Mouse (Mus musculus): ENCODE data around the gene Shisa4. TPM values are rescaled to one million over a fixed set of nuclear protein-coding genes. Genes with fewer than 3 reads are reported as not detected.
"Not testable (repeated sequence)": the region's sequence is repeated elsewhere in the genome, so short reads cannot be mapped to it uniquely, and the experiment has no call there.

Shisa4 gene
- polyA plus RNA-seq, 1 experiment, result not detected

GRCm38 (mm10) chr1:135385161-135385560 is 10.1 kb upstream of the Shisa4 start:
- Histone ChIP-seq H3K27ac (ENCODE audit: insufficient read depth, low read depth, low read length) (no peak overlapping the region), H3K4me1 (ENCODE audit: control insufficient read depth, insufficient read depth, low read length) (peaks cover 7% of the 10 kb centered on the region), H3K4me3 (ENCODE audit: insufficient read depth, low read depth, low read length) (no peak overlapping the region)
- no peak for TF ChIP-seq POLR2A (IDR thresholded peaks at IDR 0.05; ENCODE audit: insufficient read depth, low read depth, low read length)
- no peak for TF ChIP-seq CTCF (IDR thresholded peaks at IDR 0.05; ENCODE audit: insufficient read depth, low read depth, low read length)
- WGBS, result 65% methylated on average over 9 of the region's 9 CpGs

GRCm38 (mm10) chr1:135384171-135384570 is 9.1 kb upstream of the Shisa4 start:
- Histone ChIP-seq H3K4me1 (ENCODE audit: control insufficient read depth, insufficient read depth, low read length) (peaks cover 12% of the 10 kb centered on the region), H3K4me3 (ENCODE audit: insufficient read depth, low read depth, low read length) (no peak overlapping the region), H3K27ac (ENCODE audit: insufficient read depth, low read depth, low read length) (no peak overlapping the region)
- WGBS, result 93% methylated on average over 5 of the region's 5 CpGs
- TF ChIP-seq POLR2A (IDR thresholded peaks at IDR 0.05; ENCODE audit: insufficient read depth, low read depth, low read length) (no peak), CTCF (IDR thresholded peaks at IDR 0.05; ENCODE audit: insufficient read depth, low read depth, low read length) (no peak)

GRCm38 (mm10) chr1:135381560-135381959 is 6.5 kb upstream of the Shisa4 start:
- 71% methylated on average over 6 of the region's 6 CpGs for WGBS
- not testable (repeated sequence) for H3K27ac ChIP-seq (ENCODE audit: insufficient read depth, low read depth, low read length); H3K4me3 ChIP-seq (ENCODE audit: insufficient read depth, low read depth, low read length)
- H3K4me1 ChIP-seq (ENCODE audit: control insufficient read depth, insufficient read depth, low read length), result peaks cover 26% of the 10 kb centered on the region

- 28% methylated on average over 15 of the region's 15 CpGs for WGBS
- TF ChIP-seq CTCF (IDR thresholded peaks at IDR 0.05; ENCODE audit: insufficient read depth, low read depth, low read length) (no peak), POLR2A (IDR thresholded peaks at IDR 0.05; ENCODE audit: insufficient read depth, low read depth, low read length) (no peak)
- Histone ChIP-seq H3K4me1 (ENCODE audit: control insufficient read depth, insufficient read depth, low read length) (peaks cover 28% of the 10 kb centered on the region), H3K27ac (ENCODE audit: insufficient read depth, low read depth, low read length) (peak overlapping the region; percentile 89), H3K4me3 (ENCODE audit: insufficient read depth, low read depth, low read length) (no peak overlapping the region)
Measured at GRCm38 (mm10) chr1:135380071-135380991, 5.3 kb upstream of the Shisa4 start.

- 72% methylated on average over 2 of the region's 2 CpGs for WGBS
- Histone ChIP-seq H3K4me1 (ENCODE audit: control insufficient read depth, insufficient read depth, low read length) (peaks cover 36% of the 10 kb centered on the region), H3K27ac (ENCODE audit: insufficient read depth, low read depth, low read length) (peak overlapping the region; percentile 15), H3K4me3 (ENCODE audit: insufficient read depth, low read depth, low read length) (no peak overlapping the region)
- TF ChIP-seq POLR2A (IDR thresholded peaks at IDR 0.05; ENCODE audit: insufficient read depth, low read depth, low read length), result no peak
- no peak for TF ChIP-seq CTCF (IDR thresholded peaks at IDR 0.05; ENCODE audit: insufficient read depth, low read depth, low read length)
Measured at GRCm38 (mm10) chr1:135379048-135379447, 4.0 kb upstream of the Shisa4 start.

- TF ChIP-seq POLR2A (IDR thresholded peaks at IDR 0.05; ENCODE audit: insufficient read depth, low read depth, low read length) (no peak), CTCF (IDR thresholded peaks at IDR 0.05; ENCODE audit: insufficient read depth, low read depth, low read length) (no peak)
- H3K27ac ChIP-seq (ENCODE audit: insufficient read depth, low read depth, low read length), result peak overlapping the region; percentile 54
- WGBS, result 41% methylated on average over 9 of the region's 9 CpGs
- no peak overlapping the region for H3K4me3 ChIP-seq (ENCODE audit: insufficient read depth, low read depth, low read length)
- H3K4me1 ChIP-seq (ENCODE audit: control insufficient read depth, insufficient read depth, low read length), result peaks cover 37% of the 10 kb centered on the region
Measured at GRCm38 (mm10) chr1:135378576-135378975, 3.5 kb upstream of the Shisa4 start.

- TF ChIP-seq POLR2A (IDR thresholded peaks at IDR 0.05; ENCODE audit: insufficient read depth, low read depth, low read length) (no peak), CTCF (IDR thresholded peaks at IDR 0.05; ENCODE audit: insufficient read depth, low read depth, low read length) (no peak)
- 4% methylated on average over 19 of the region's 19 CpGs for WGBS
- Histone ChIP-seq H3K27ac (ENCODE audit: insufficient read depth, low read depth, low read length) (peak overlapping the region; percentile 90), H3K4me3 (ENCODE audit: insufficient read depth, low read depth, low read length) (peak overlapping the region; percentile 78), H3K4me1 (ENCODE audit: control insufficient read depth, insufficient read depth, low read length) (peaks cover 45% of the 10 kb centered on the region)
Measured at GRCm38 (mm10) chr1:135374175-135374867, 716 bp downstream of the Shisa4 start.

GRCm38 (mm10) chr1:135373171-135373677 is 1.8 kb downstream of the Shisa4 start:
- WGBS, result 55% methylated on average over 4 of the region's 4 CpGs
- Histone ChIP-seq H3K4me3 (ENCODE audit: insufficient read depth, low read depth, low read length) (peak overlapping the region; percentile 33), H3K27ac (ENCODE audit: insufficient read depth, low read depth, low read length) (no peak overlapping the region), H3K4me1 (ENCODE audit: control insufficient read depth, insufficient read depth, low read length) (peaks cover 47% of the 10 kb centered on the region)
- TF ChIP-seq POLR2A (IDR thresholded peaks at IDR 0.05; ENCODE audit: insufficient read depth, low read depth, low read length) (no peak), CTCF (IDR thresholded peaks at IDR 0.05; ENCODE audit: insufficient read depth, low read depth, low read length) (no peak)

- Histone ChIP-seq H3K27ac (ENCODE audit: insufficient read depth, low read depth, low read length) (0 out of 2 replicates have a peak overlapping the region, but pooled peaks have one; percentile 68), H3K4me1 (ENCODE audit: control insufficient read depth, insufficient read depth, low read length) (peaks cover 49% of the 10 kb centered on the region), H3K4me3 (ENCODE audit: insufficient read depth, low read depth, low read length) (no peak overlapping the region; the same call in 1 of the 2 replicates)
- WGBS, result 85% methylated on average over 5 of the region's 5 CpGs
- TF ChIP-seq POLR2A (IDR thresholded peaks at IDR 0.05; ENCODE audit: insufficient read depth, low read depth, low read length) (no peak), CTCF (IDR thresholded peaks at IDR 0.05; ENCODE audit: insufficient read depth, low read depth, low read length) (no peak)
Measured at GRCm38 (mm10) chr1:135369415-135369814, 5.6 kb downstream of the Shisa4 start.
